Mouse (Mus musculus) thymus, adult 18-20 months (tissue): ENCODE measurements around the gene Bcl2a1d.
"Not testable (repeated sequence)": the region's sequence is repeated elsewhere in the genome, so short reads cannot be mapped to it uniquely, and the experiment has no call there.

Source experiments
- DNase-seq, 2 experiments: peaks; one replicate each; pipeline ENCODE4 v3.0.0; 2022; ENCODE audit warnings: mixed read lengths in 2 of 2

The Bcl2a1d gene

GRCm38 (mm10) chr9:88731728-88732127 is at the start of gene Bcl2a1d:
Gene Bcl2a1d, minus strand, starts transcription at chr9:88731914.
- not testable (repeated sequence) for DNase-seq

- DNase-seq, result not testable (repeated sequence)
Measured at GRCm38 (mm10) chr9:88770239-88770638, 38.5 kb upstream of the Bcl2a1d start.

GRCm38 (mm10) chr9:88769470-88769869 is 37.8 kb upstream of the Bcl2a1d start:
- DNase-seq, result not testable (repeated sequence)

GRCm38 (mm10) chr9:88746687-88747086 is 15.0 kb upstream of the Bcl2a1d start:
- not testable (repeated sequence) for DNase-seq

- not testable (repeated sequence) for DNase-seq
Measured at GRCm38 (mm10) chr9:88746046-88746445, 14.3 kb upstream of the Bcl2a1d start.

- DNase-seq, result not testable (repeated sequence)
Measured at GRCm38 (mm10) chr9:88735289-88735688, 3.6 kb upstream of the Bcl2a1d start.

GRCm38 (mm10) chr9:88733182-88733581 is 1.5 kb upstream of the Bcl2a1d start:
- not testable (repeated sequence) for DNase-seq

GRCm38 (mm10) chr9:88732334-88732733 is 620 bp upstream of the Bcl2a1d start:
- DNase-seq, result not testable (repeated sequence)

GRCm38 (mm10) chr9:88728311-88728710 is 3.4 kb downstream of the Bcl2a1d start:
- DNase-seq, result not testable (repeated sequence)

- not testable (repeated sequence) for DNase-seq
Measured at GRCm38 (mm10) chr9:88721628-88722027, 10.1 kb downstream of the Bcl2a1d start.

- peak in 1 of 2 experiments; percentile 12 for DNase-seq
Measured at GRCm38 (mm10) chr9:88719989-88720537, 11.7 kb downstream of the Bcl2a1d start, which contains the start of gene Mthfsl. Gene Mthfsl, minus strand, starts transcription at chr9:88720296.

- DNase-seq, result not testable (repeated sequence)
Measured at GRCm38 (mm10) chr9:88719073-88719921, 12.4 kb downstream of the Bcl2a1d start.

- DNase-seq, result not testable (repeated sequence)
Measured at GRCm38 (mm10) chr9:88718593-88718992, 13.1 kb downstream of the Bcl2a1d start.

- peak in 1 of 2 experiments; percentile 31 for DNase-seq
Measured at GRCm38 (mm10) chr9:88718140-88718539, 13.6 kb downstream of the Bcl2a1d start.

GRCm38 (mm10) chr9:88714515-88714914 is 17.2 kb downstream of the Bcl2a1d start:
- not testable (repeated sequence) for DNase-seq

GRCm38 (mm10) chr9:88712164-88712749 is 19.5 kb downstream of the Bcl2a1d start:
- not testable (repeated sequence) for DNase-seq

- not testable (repeated sequence) for DNase-seq
Measured at GRCm38 (mm10) chr9:88710910-88711438, 20.7 kb downstream of the Bcl2a1d start.

GRCm38 (mm10) chr9:88710439-88710838 is 21.3 kb downstream of the Bcl2a1d start:
- DNase-seq, result not testable (repeated sequence)

- DNase-seq, result not testable (repeated sequence)
Measured at GRCm38 (mm10) chr9:88709794-88710193, 21.9 kb downstream of the Bcl2a1d start.

- DNase-seq, result no peak
Measured at GRCm38 (mm10) chr9:88709304-88709703, 22.4 kb downstream of the Bcl2a1d start.

GRCm38 (mm10) chr9:88706700-88707099 is 25.0 kb downstream of the Bcl2a1d start:
- no peak for DNase-seq

- not testable (repeated sequence) for DNase-seq
Measured at GRCm38 (mm10) chr9:88705157-88705556, 26.6 kb downstream of the Bcl2a1d start.

- DNase-seq, result not testable (repeated sequence)
Measured at GRCm38 (mm10) chr9:88698746-88699145, 33.0 kb downstream of the Bcl2a1d start.
